Mouse (Mus musculus) brain, embryonic 14.5 days (tissue): Measurements from ENCODE around the gene Tmem186.

Experiments
- CTCF ChIP-seq: fragments of 200-500 bp; IDR thresholded peaks from 2 replicates; pipeline ENCODE4 v1.5.1; 2012; ENCODE audit warnings: inconsistent platforms, mild to moderate bottlenecking, moderate library complexity, borderline replicate concordance; ENCODE audit not compliant: insufficient read depth, insufficient read length; ENCODE audit errors: extremely low read depth
- POLR2A ChIP-seq: fragments of 200-500 bp; IDR thresholded peaks from 2 replicates; pipeline ENCODE4 v1.6.1; 2012; ENCODE audit warnings: mild to moderate bottlenecking, inconsistent platforms, borderline replicate concordance; ENCODE audit not compliant: poor library complexity, insufficient read depth, insufficient read length, severe bottlenecking; ENCODE audit errors: extremely low read depth

GRCm38 (mm10) chr16:8674165-8674564 lies 36.7 kb upstream of the Tmem186 start:
- TF ChIP-seq POLR2A = no peak
- TF ChIP-seq CTCF = peak; percentile 84
